Mouse (Mus musculus): Measurements from ENCODE around the gene Lrba. TPM values are rescaled to one million over a fixed set of nuclear protein-coding genes. Genes with fewer than 3 reads are reported as not detected.

Gene Lrba
- total and polyA plus RNA-seq, 2 experiments from 2014 or later, result 1.6 to 22.0 TPM

DNA sequence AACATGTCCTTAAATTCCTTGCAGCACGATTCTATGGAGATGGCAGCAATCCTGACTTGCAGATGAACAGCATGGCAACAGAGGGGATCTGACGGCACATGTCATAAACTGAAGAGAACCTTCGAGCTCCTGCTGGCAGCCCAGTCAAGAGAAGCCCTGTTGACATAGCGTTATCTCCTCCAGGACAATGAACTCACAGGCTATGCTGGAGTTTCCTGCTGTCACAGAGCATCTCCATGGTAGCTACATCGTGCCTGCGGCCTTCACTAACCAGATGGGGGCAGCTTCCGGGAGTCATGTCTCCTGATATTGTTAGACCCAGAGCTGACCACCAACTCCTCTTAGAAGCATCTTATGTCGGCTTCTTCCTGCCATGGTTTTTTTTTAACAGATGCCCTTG, 578.3 kb downstream of the Lrba start:
- ATAC-seq (ENCODE audit: insufficient read depth, low read depth) (peak; percentile 44; the same call in 1 of the 2 replicates), DNase-seq (ENCODE audit: low spot score) (no peak)
- no peak for TF ChIP-seq CTCF (IDR thresholded peaks at IDR 0.05; ENCODE audit: low read depth)
- no peak for TF ChIP-seq EP300 (IDR thresholded peaks at IDR 0.05; ENCODE audit: low read depth)
- Histone ChIP-seq H3K4me2 (ENCODE audit: low read depth, low read length) (no peak overlapping the region), H3K27me3 (ENCODE audit: control insufficient read depth, insufficient read depth, low read length) (no peaks in the 10 kb centered on the region), H3K9ac (replicated peaks; ENCODE audit: low read depth, low read length) (no peak overlapping the region), H3K4me3 (ENCODE audit: low read depth, low read length) (no peak overlapping the region), H3K36me3 (replicated peaks; ENCODE audit: control insufficient read depth, insufficient read depth, low read length) (no peaks in the 10 kb centered on the region), H3K4me1 (ENCODE audit: control insufficient read depth, insufficient read depth) (no peaks in the 10 kb centered on the region), H3K27ac (ENCODE audit: low read depth) (no peak overlapping the region), H3K9me3 (replicated peaks; ENCODE audit: control insufficient read depth, low read length) (no peaks in the 10 kb centered on the region)
- 43% methylated on average over 8 of the region's 8 CpGs for WGBS

DNA sequence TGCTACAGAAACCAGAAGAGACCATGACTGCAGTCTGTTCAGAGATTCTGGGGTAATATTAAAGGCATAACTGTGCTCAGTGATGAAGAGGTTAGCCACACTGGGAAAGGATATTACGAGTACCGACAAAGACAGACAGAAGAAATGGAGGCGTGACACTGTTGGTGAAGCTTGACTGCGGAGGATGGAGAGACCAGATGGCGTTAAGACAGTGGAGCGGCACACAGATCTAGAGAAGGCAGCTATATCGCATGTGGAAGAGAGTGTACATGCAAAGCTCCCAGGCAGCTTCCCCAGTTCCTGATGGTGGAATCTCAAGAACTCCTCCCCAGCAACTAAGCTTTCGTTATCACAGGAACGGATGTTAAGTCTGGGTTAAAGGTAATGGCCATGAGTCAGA, 579.8 kb downstream of the Lrba start:
- no peak for ATAC-seq (ENCODE audit: insufficient read depth, low read depth)
- Histone ChIP-seq H3K27me3 (ENCODE audit: control insufficient read depth, insufficient read depth, low read length) (no peaks in the 10 kb centered on the region), H3K36me3 (replicated peaks; ENCODE audit: control insufficient read depth, insufficient read depth, low read length) (no peaks in the 10 kb centered on the region), H3K9me3 (replicated peaks; ENCODE audit: control insufficient read depth, low read length) (no peaks in the 10 kb centered on the region), H3K4me3 (ENCODE audit: low read depth, low read length) (no peak overlapping the region), H3K4me2 (ENCODE audit: low read depth, low read length) (no peak overlapping the region), H3K4me1 (ENCODE audit: control insufficient read depth, insufficient read depth) (no peaks in the 10 kb centered on the region), H3K9ac (replicated peaks; ENCODE audit: low read depth, low read length) (no peak overlapping the region), H3K27ac (ENCODE audit: low read depth) (no peak overlapping the region)
- WGBS, result 63% methylated on average over 9 of the region's 9 CpGs
- DNase-seq (ENCODE audit: low spot score), result no peak
- TF ChIP-seq CTCF (IDR thresholded peaks at IDR 0.05; ENCODE audit: low read depth) (no peak), EP300 (IDR thresholded peaks at IDR 0.05; ENCODE audit: low read depth) (no peak)

DNA sequence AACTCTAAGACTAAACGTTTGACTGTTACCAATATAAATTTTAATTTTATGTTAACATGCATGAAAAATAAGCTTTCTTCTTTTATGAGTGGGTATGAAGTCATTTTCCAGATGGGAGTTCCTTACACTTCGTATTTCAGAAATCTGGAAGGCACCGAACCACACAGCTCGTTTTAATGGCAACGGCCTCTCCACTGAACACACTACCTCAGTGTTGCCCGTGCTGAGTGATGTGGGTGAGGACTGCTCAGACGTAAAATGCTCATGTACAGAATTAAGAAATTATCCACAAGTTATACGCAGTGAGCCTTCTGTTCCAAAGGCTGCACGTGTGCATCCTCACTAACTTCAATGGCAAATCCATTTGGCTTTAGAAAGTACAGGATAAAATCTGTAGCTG, 582.4 kb downstream of the Lrba start:
- DNase-seq (ENCODE audit: low spot score) (no peak), ATAC-seq (ENCODE audit: insufficient read depth, low read depth) (no peak)
- no peak overlapping the region for H3K4me2 ChIP-seq (ENCODE audit: low read depth, low read length)
- H3K27ac ChIP-seq (ENCODE audit: low read depth), result no peak overlapping the region
- no peaks in the 10 kb centered on the region for H3K36me3 ChIP-seq (replicated peaks; ENCODE audit: control insufficient read depth, insufficient read depth, low read length)
- H3K9ac ChIP-seq (replicated peaks; ENCODE audit: low read depth, low read length), result no peak overlapping the region
- no peak overlapping the region for H3K4me3 ChIP-seq (ENCODE audit: low read depth, low read length)
- H3K9me3 ChIP-seq (replicated peaks; ENCODE audit: control insufficient read depth, low read length), result no peaks in the 10 kb centered on the region
- no peaks in the 10 kb centered on the region for H3K27me3 ChIP-seq (ENCODE audit: control insufficient read depth, insufficient read depth, low read length)
- no peak for TF ChIP-seq EP300 (IDR thresholded peaks at IDR 0.05; ENCODE audit: low read depth)
- TF ChIP-seq CTCF (IDR thresholded peaks at IDR 0.05; ENCODE audit: low read depth), result no peak
- H3K4me1 ChIP-seq (ENCODE audit: control insufficient read depth, insufficient read depth), result no peaks in the 10 kb centered on the region
- 94% methylated on average over 9 of the region's 9 CpGs for WGBS

DNA sequence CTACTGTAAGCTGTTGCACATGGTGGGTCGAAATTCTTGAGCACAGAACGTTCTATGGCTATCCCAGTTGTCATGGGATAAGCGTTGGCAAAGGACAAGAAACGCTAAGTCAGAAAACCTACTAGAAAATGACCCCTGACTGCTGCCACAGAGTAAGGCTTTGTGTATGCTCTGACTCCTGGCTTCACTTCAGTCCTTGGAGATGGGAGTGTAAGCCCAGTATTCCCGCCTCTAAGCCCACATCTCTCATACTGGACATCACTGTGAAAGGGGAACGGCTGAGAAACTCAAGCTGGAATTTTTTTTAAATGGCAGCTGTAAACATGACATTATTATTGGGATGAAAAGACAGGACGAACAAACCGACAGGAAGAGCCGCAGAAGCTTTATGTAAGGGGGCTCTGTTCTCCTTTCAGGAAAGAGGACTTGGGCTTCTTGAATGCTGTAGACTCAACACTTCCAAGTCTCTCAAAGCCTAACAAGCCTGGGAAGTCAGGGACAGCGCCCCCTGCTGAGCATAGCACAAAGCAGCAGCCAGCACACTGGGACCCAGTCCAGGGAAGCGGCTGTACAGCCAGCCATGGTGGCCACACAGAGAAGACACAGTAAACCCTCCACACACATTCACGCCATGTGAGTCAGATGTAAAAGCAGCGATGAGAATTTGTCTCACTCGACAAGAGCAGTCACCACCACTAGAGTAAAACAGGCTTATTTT, 583.4 kb downstream of the Lrba start:
- TF ChIP-seq CTCF (IDR thresholded peaks at IDR 0.05; ENCODE audit: low read depth) (peak; percentile 44), EP300 (IDR thresholded peaks at IDR 0.05; ENCODE audit: low read depth) (no peak)
- Histone ChIP-seq H3K4me3 (ENCODE audit: low read depth, low read length) (no peak overlapping the region), H3K27ac (ENCODE audit: low read depth) (no peak overlapping the region), H3K27me3 (ENCODE audit: control insufficient read depth, insufficient read depth, low read length) (no peaks in the 10 kb centered on the region), H3K9me3 (replicated peaks; ENCODE audit: control insufficient read depth, low read length) (no peaks in the 10 kb centered on the region), H3K36me3 (replicated peaks; ENCODE audit: control insufficient read depth, insufficient read depth, low read length) (no peaks in the 10 kb centered on the region), H3K4me1 (ENCODE audit: control insufficient read depth, insufficient read depth) (no peaks in the 10 kb centered on the region), H3K4me2 (ENCODE audit: low read depth, low read length) (no peak overlapping the region), H3K9ac (replicated peaks; ENCODE audit: low read depth, low read length) (no peak overlapping the region)
- no peak for DNase-seq (ENCODE audit: low spot score)
- WGBS, result 74% methylated on average over 14 of the region's 14 CpGs
- ATAC-seq (ENCODE audit: insufficient read depth, low read depth), result no peak

DNA sequence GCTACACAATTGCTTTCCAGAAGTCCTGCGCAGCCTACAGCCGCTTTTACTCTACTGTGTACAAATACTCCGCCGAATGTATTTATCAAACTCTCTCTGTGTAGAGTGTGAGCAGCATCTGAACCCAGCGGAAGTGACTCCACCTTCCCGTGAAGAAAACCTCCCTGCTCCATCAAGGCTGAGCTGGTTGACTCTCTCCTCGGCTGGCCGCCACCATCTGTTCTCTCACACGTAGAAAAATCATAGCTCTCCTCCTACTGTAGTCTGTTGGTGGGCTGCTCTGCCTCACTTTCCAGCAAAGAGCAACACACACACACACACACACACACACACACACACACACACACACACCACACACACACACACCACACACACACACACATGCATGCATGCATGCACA, 584.7 kb downstream of the Lrba start:
- no peaks in the 10 kb centered on the region for H3K36me3 ChIP-seq (replicated peaks; ENCODE audit: control insufficient read depth, insufficient read depth, low read length)
- no peaks in the 10 kb centered on the region for H3K27me3 ChIP-seq (ENCODE audit: control insufficient read depth, insufficient read depth, low read length)
- ATAC-seq (ENCODE audit: insufficient read depth, low read depth) (no peak), DNase-seq (ENCODE audit: low spot score) (no peak)
- H3K4me3 ChIP-seq (ENCODE audit: low read depth, low read length), result no peak overlapping the region
- TF ChIP-seq EP300 (IDR thresholded peaks at IDR 0.05; ENCODE audit: low read depth) (no peak), CTCF (IDR thresholded peaks at IDR 0.05; ENCODE audit: low read depth) (no peak)
- H3K9ac ChIP-seq (replicated peaks; ENCODE audit: low read depth, low read length), result no peak overlapping the region
- WGBS, result 88% methylated on average over 9 of the region's 9 CpGs
- no peaks in the 10 kb centered on the region for H3K9me3 ChIP-seq (replicated peaks; ENCODE audit: control insufficient read depth, low read length)
- no peak overlapping the region for H3K27ac ChIP-seq (ENCODE audit: low read depth)
- H3K4me2 ChIP-seq (ENCODE audit: low read depth, low read length), result no peak overlapping the region
- no peaks in the 10 kb centered on the region for H3K4me1 ChIP-seq (ENCODE audit: control insufficient read depth, insufficient read depth)

DNA sequence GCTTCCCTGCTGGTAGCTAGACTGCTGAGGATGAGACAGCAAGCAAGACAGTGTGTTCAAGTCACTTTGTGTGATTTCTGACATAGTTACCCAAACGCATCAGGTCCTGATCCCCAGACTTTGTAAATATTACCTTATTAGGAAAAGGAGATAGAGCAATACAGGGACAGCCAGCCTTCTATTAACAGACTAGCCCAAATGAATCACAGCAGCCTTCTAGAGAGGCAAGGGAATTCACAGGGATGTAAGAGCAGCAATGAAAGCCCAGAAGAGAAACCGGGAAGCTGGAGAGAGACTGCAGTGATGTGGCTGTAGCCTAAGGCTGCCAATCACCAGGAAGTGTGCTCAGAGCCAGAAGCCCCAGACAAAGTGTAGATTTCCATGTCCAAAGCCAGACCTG, 585.2 kb downstream of the Lrba start:
- Histone ChIP-seq H3K9ac (replicated peaks; ENCODE audit: low read depth, low read length) (no peak overlapping the region), H3K9me3 (replicated peaks; ENCODE audit: control insufficient read depth, low read length) (no peaks in the 10 kb centered on the region), H3K4me2 (ENCODE audit: low read depth, low read length) (no peak overlapping the region), H3K27me3 (ENCODE audit: control insufficient read depth, insufficient read depth, low read length) (no peaks in the 10 kb centered on the region), H3K27ac (ENCODE audit: low read depth) (no peak overlapping the region), H3K36me3 (replicated peaks; ENCODE audit: control insufficient read depth, insufficient read depth, low read length) (no peaks in the 10 kb centered on the region), H3K4me1 (ENCODE audit: control insufficient read depth, insufficient read depth) (no peaks in the 10 kb centered on the region), H3K4me3 (ENCODE audit: low read depth, low read length) (no peak overlapping the region)
- DNase-seq (ENCODE audit: low spot score) (no peak), ATAC-seq (ENCODE audit: insufficient read depth, low read depth) (no peak)
- TF ChIP-seq EP300 (IDR thresholded peaks at IDR 0.05; ENCODE audit: low read depth) (no peak), CTCF (IDR thresholded peaks at IDR 0.05; ENCODE audit: low read depth) (no peak)
- WGBS, result 42% methylated on average over 2 of the region's 2 CpGs

All from heart, postnatal 0 days (tissue).